8 mouse cellular contexts compared by ENCODE assay signal in the genomic region with DNA sequence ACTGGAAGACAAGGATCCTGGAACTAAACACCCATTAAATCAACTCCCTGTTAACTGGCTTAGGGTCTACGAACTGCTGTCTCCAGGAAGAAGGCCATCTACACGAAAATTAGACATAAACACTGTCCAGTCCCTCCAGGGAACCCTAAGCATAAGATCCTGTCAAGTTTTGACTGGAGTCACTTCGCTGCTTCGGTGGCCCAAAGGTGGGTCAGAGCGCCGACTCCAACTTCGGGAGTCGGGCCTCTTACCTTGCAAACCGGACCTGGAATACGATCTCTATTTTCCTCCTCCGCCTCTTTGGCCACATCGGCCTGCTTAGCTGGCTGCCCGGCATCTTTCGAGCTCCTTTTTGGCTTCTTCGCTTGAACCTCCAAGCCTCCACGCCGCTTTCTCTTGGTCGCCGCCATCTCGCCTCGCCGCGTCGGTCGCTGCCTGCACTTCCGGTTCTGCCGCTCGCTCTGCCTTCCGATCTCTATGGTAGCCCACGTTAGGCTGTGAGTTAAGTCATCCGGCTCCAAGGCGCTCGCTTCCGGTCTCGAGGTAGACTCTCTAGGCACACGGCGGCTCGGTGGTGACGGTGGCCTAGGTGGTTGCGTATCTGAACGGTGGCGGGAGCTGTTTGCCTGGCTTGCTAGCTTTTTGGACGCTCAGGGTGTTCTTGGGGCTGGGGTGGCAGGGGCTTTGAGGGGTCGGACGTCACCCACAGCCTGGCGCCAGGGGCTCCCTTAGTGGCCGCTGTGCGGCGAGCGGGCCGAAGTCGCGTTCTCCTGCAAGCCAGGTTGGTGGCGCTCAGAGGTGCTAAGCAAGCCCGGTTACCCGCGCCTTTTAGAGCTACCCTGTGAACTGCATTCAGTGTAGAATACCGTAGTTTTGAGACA. TPM values are rescaled to one million over a fixed set of nuclear protein-coding genes. Genes with fewer than 3 reads are reported as not detected.
DNase-seq lines count a peak whose midpoint lies in the region; ATAC-seq lines count a peak whose summit lies in the region.

Gene Brix1 (minus strand): TSS at position 464 of the 881 bp plus-strand sequence.
Gene Rad1 (plus strand): TSS at position 535 of the 881 bp plus-strand sequence.

- peaks cover 0 to 15% of the 10 kb centered on the region in 2 experiments; a peak in 2 of 4 replicates for H3K4me1 ChIP-seq in heart, embryonic 14.5 days (ENCODE audit: control insufficient read depth in 2 of 2, insufficient read depth in 2 of 2, low read length in 2 of 2)
- H3K4me1 ChIP-seq in liver, embryonic 13.5 days (replicated peaks): peaks cover 26% of the 10 kb centered on the region
- H3K4me1 ChIP-seq in stomach, embryonic 16.5 days (ENCODE audit: control insufficient read depth, insufficient read depth, low read length): peaks cover 13% of the 10 kb centered on the region

- peaks cover 44% of the 10 kb centered on the region for H3K36me3 ChIP-seq in heart, embryonic 14.5 days (ENCODE audit: control insufficient read depth, insufficient read depth, low read length)
- peaks cover 43% of the 10 kb centered on the region for H3K36me3 ChIP-seq in liver, embryonic 13.5 days
- peaks cover 9% of the 10 kb centered on the region; the same call in 1 of the 2 replicates for H3K36me3 ChIP-seq in stomach, embryonic 16.5 days (ENCODE audit: control insufficient read depth, insufficient read depth, low read length)

- H3K9me3 ChIP-seq in heart, embryonic 14.5 days (ENCODE audit: control insufficient read depth, low read length): no peaks in the 10 kb centered on the region
- H3K9me3 ChIP-seq in liver, embryonic 13.5 days (replicated peaks): no peaks in the 10 kb centered on the region
- H3K9me3 ChIP-seq in stomach, embryonic 16.5 days (replicated peaks; ENCODE audit: control insufficient read depth, low read length): no peaks in the 10 kb centered on the region

- WGBS in heart, embryonic 14.5 days: under 1% methylated on average over 58 of the region's 58 CpGs
- WGBS in liver, embryonic 13.5 days (ENCODE audit: insufficient replicate concordance): under 1% methylated on average over 58 of the region's 58 CpGs
- WGBS in stomach, embryonic 16.5 days: under 1% methylated on average over 58 of the region's 58 CpGs

- H3K4me2 ChIP-seq in heart, embryonic 14.5 days (ENCODE audit: low read length): peak within 1 kb of the TSS; percentile 83
- H3K4me2 ChIP-seq in liver, embryonic 13.5 days: peak within 1 kb of the TSS; percentile 83
- H3K4me2 ChIP-seq in stomach, embryonic 16.5 days (ENCODE audit: low read depth, low read length): peak within 1 kb of the TSS; percentile 96

- peak within 1 kb of the TSS; percentile 89 for H3K9ac ChIP-seq in heart, embryonic 14.5 days (ENCODE audit: low read length)
- H3K9ac ChIP-seq in liver, embryonic 13.5 days: peak within 1 kb of the TSS; percentile 89
- H3K9ac ChIP-seq in stomach, embryonic 16.5 days (ENCODE audit: low read length): peak within 1 kb of the TSS; percentile 86

- H3K4me3 ChIP-seq in heart, embryonic 14.5 days (ENCODE audit: control insufficient read depth in 1 of 2, insufficient read depth in 1 of 2, low read depth in 1 of 2, low read length in 2 of 2): peak within 1 kb of the TSS; percentile 95
- peak within 1 kb of the TSS; percentile 81 for H3K4me3 ChIP-seq in liver, embryonic 13.5 days (replicated peaks)
- H3K4me3 ChIP-seq in stomach, embryonic 16.5 days (replicated peaks; ENCODE audit: low read length): peak within 1 kb of the TSS; percentile 70

- H3K27me3 ChIP-seq in heart, embryonic 14.5 days (ENCODE audit: control insufficient read depth, insufficient read depth, low read length): no peaks in the 10 kb centered on the region
- H3K27me3 ChIP-seq in liver, embryonic 13.5 days: no peaks in the 10 kb centered on the region
- H3K27me3 ChIP-seq in stomach, embryonic 16.5 days (ENCODE audit: control insufficient read depth, insufficient read depth, low read length): no peaks in the 10 kb centered on the region

- peak within 1 kb of the TSS; percentile 58 to 64 for H3K27ac ChIP-seq in heart, embryonic 14.5 days (replicated peaks in 1 of 2; ENCODE audit: control insufficient read depth in 1 of 2, insufficient read depth in 1 of 2, low read depth in 2 of 2, low read length in 2 of 2)
- peak within 1 kb of the TSS; percentile 69 for H3K27ac ChIP-seq in liver, embryonic 13.5 days
- H3K27ac ChIP-seq in stomach, embryonic 16.5 days (ENCODE audit: low read length): peak within 1 kb of the TSS; percentile 41

- peak; percentile 89 for DNase-seq in c-Kit-negative CD71-positive TER-119-positive erythroid progenitor cells, embryonic 14.5 days (ENCODE audit: low read depth, low spot score)
- peak; percentile 83 for DNase-seq in fibroblast of lung, adult 2 months (ENCODE audit: low read depth)
- DNase-seq in kidney, postnatal 14 days: peak; percentile 96
- peak; percentile 90 for DNase-seq in liver, embryonic 13.5 days
- peak; percentile 94 for DNase-seq in neural tube, embryonic 10.5 days (ENCODE audit: extremely low spot score, low spot score)

- peak; percentile 97 for ATAC-seq in CD4-positive, CD25-positive, alpha-beta regulatory T cell, adult 4 months
- peak; percentile 98 for ATAC-seq in heart, embryonic 14.5 days (ENCODE audit: insufficient number of reproducible peaks, insufficient read depth, low FRiP score, low read depth)
- peak; percentile 99 for ATAC-seq in liver, embryonic 13.5 days (ENCODE audit: low read depth)
- peak; percentile 100 for ATAC-seq in stomach, embryonic 16.5 days (ENCODE audit: insufficient read depth, low FRiP score)

RNA-seq across cellular contexts. Expression of gene Brix1, which starts in this region (rescaled TPM):
- polyA plus RNA-seq in CD4-positive, CD25-positive, alpha-beta regulatory T cell, adult 4 months (2017; shearing (Covaris generic)): 100 to 1,000 TPM; 126 to 135 TPM
- 55.9 and 58.8 TPM in 2 replicates for polyA plus RNA-seq in heart, embryonic 14.5 days (2014; fragmentation: Nextera tagmentation; extraction: Ambion mirVana)
- polyA plus RNA-seq in liver, embryonic 13.5 days (2015; fragmentation: Nextera tagmentation; extraction: Ambion mirVana): 96.7 and 125 TPM in 2 replicates
- polyA plus RNA-seq in stomach, embryonic 16.5 days (2015; fragmentation: Nextera tagmentation; extraction: Ambion mirVana): 83.5 and 105 TPM in 2 replicates

RNA-seq across cellular contexts. Expression of gene Rad1, which starts in this region (rescaled TPM):
- polyA plus RNA-seq in CD4-positive, CD25-positive, alpha-beta regulatory T cell, adult 4 months (2017; shearing (Covaris generic)): 10 to 100 TPM; 23.5 to 34.6 TPM
- polyA plus RNA-seq in heart, embryonic 14.5 days (2014; fragmentation: Nextera tagmentation; extraction: Ambion mirVana): 12.6 and 16.9 TPM in 2 replicates
- polyA plus RNA-seq in liver, embryonic 13.5 days (2015; fragmentation: Nextera tagmentation; extraction: Ambion mirVana): 21.6 and 26.4 TPM in 2 replicates
- polyA plus RNA-seq in stomach, embryonic 16.5 days (2015; fragmentation: Nextera tagmentation; extraction: Ambion mirVana): 23.4 and 28.5 TPM in 2 replicates

Comparison
In these comparisons a context has a peak if more than half of its experiments do, and no peak if none do; other contexts are left out.
1. Peak in every context shown above with its lines: DNase-seq, ATAC-seq, H3K4me3 ChIP-seq and H3K27ac ChIP-seq.